Mouse (Mus musculus) spleen, embryonic (tissue): Measurements from ENCODE around the gene Ube2j1.

Experiments
- CTCF ChIA-PET: fragments of 350-600 bp; sonication (Branson Sonifier 250); formaldehyde crosslinking; loops from one replicate; lab custom pipeline; 2022; lab: Charles Lee

Ube2j1 gene

DNA sequence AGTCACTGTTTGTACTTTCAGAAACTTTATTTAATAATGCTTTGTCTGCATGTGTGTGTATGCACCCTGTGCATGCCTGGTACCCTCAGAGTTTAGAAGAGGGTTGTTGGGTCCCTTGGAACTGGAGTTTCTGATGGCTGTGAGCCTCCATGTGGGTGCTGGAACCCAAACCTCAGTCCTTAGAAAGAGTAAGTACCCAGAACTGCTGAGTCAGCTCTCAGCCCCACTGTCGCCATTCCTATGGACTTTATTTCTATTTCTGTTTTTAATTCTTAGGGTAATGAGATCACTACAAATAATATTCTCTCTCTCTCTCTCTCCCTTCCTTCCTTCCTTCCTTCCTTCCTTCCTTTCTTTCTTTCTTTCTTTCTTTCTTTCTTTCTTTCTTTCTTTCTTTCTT, 21.1 kb upstream of the Ube2j1 start:
- CTCF ChIA-PET, result no interaction called here

- CTCF ChIA-PET, result interaction anchor here (0.8 kb wide), 1 partner anchor 398 kb away, joined by 10 read pairs; no protein-coding TSS in a partner anchor
These were observed 18.7 kb upstream of the Ube2j1 start for GRCm38 (mm10) chr4:33012484-33012883.

- CTCF ChIA-PET, result interaction anchor here (0.7 to 1.2 kb wide), 2 partner anchors 9 to 11 kb away, joined by 3 to 6 read pairs; no protein-coding TSS in a partner anchor
These were observed 12.7 kb upstream of the Ube2j1 start for GRCm38 (mm10) chr4:33018361-33018999.

GRCm38 (mm10) chr4:33024420-33024819, 6.8 kb upstream of the Ube2j1 start:
- CTCF ChIA-PET, result no interaction called here

DNA sequence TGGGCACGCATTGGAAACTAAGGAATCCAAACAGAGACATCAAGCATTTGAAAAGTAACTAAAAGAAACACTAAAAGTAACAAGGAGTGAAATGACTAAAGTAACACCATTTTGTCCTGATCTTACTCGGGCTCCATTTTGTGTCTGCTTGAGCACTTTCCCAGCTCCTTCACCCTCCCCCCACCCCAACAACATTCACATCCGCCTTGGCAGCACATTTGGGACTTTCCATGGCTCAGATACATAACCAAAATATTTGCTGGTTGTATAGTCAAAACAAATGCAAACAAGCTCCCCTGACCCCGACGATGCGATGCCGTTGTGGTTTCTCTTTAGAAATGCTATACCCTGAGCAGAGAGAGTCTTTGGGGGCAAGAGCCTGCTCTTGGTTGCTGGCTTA, 2.1 kb upstream of the Ube2j1 start:
- CTCF ChIA-PET, result no interaction called here

- CTCF ChIA-PET, result interaction anchor here (0.5 to 0.7 kb wide), 4 partner anchors 19 to 310 kb away, joined by 3 to 4 read pairs (median 4); no protein-coding TSS in a partner anchor
These were observed 687 bp upstream of the Ube2j1 start for GRCm38 (mm10) chr4:33030264-33031194.

DNA sequence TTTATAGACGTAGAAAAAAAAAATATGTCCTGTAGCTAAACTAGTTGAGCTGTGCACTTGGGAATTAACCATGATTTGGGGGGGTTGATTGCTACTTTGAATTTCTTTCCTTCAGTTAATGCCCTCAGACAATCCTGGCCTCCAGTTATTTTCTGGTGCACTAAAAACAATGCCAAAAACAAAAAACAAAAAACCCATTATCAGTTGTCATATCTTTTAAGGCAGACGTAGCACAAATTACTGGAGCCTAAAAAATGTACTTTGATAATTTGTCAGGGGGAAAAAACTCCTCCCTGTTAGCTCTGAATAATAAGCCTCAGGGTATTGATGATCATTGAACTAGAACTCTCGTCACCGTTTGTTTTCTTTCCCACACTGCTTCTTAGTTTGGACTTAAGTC, 829 bp downstream of the Ube2j1 start:
- CTCF ChIA-PET, result no interaction called here

DNA sequence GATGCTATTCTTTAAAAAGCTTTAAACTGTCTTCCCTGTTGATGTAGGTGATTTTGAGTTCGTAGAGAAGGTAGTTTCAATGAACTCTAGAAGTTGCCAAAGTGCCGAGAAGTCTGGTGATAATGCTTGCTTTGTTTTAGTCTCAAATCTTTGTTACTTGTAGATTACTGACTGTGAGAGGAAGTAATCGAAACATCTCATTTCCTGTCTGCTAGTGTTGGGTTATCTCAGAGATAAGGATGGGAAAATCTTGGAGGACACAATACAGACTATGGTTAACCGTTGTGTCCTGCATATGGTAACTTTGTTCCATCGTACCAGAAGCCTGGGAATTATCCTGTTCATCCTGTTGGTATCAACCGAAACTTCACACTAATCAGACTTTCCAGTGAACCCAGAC, 2.3 kb downstream of the Ube2j1 start:
- CTCF ChIA-PET, result no interaction called here

GRCm38 (mm10) chr4:33039826-33040225, 8.6 kb downstream of the Ube2j1 start:
- CTCF ChIA-PET, result no interaction called here

GRCm38 (mm10) chr4:33049601-33050000, 18.4 kb downstream of the Ube2j1 start:
- CTCF ChIA-PET, result no interaction called here

DNA sequence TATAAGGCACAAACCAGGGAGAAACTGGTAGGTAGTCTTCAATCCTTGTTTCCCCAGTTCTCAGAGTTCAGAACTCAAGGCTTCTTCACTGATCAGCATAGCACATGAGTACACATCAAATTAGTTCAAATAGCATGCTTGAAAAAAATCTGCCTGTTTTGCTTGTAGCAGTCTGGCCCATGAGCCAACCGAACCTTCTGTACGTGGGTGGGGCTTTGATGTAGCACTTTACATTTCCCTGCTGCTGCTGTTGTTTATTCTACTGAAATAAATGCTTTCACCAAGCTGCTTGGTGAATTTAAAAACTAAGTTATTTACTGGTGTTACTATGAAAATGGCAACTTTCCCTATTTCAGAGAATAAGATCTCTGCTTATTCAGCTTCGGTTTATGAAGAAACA, 20.8 kb downstream of the Ube2j1 start:
- CTCF ChIA-PET, result no interaction called here

DNA sequence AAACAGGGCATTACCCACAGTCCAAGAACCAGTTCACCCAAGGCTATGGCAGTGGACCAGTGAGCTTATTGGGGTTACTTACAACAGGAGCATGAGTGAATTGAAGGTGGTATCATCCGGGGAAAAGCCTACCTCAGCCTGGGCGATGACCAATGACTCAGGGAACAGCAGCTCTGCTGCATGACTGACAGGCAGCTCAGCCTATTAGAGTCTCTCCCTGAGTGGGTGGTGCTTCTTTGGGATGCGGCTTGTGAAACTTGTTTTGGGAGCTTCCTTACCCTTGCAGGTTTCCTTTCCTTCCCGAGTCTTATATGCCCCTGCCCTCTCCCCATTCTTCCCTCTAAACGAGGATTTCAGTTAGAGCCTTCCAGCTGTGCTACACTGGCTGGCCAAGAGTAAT, 21.4 kb downstream of the Ube2j1 start:
- CTCF ChIA-PET, result no interaction called here

- CTCF ChIA-PET, result interaction anchor here (0.6 kb wide), 1 partner anchor 24 kb away, joined by 3 read pairs; no protein-coding TSS in a partner anchor
These were observed 23.2 kb downstream of the Ube2j1 start for GRCm38 (mm10) chr4:33054426-33054825.

GRCm38 (mm10) chr4:33056317-33056716, 25.1 kb downstream of the Ube2j1 start:
- CTCF ChIA-PET, result no interaction called here

- CTCF ChIA-PET, result no interaction called here
These were observed 26.9 kb downstream of the Ube2j1 start for GRCm38 (mm10) chr4:33057890-33058687.

DNA sequence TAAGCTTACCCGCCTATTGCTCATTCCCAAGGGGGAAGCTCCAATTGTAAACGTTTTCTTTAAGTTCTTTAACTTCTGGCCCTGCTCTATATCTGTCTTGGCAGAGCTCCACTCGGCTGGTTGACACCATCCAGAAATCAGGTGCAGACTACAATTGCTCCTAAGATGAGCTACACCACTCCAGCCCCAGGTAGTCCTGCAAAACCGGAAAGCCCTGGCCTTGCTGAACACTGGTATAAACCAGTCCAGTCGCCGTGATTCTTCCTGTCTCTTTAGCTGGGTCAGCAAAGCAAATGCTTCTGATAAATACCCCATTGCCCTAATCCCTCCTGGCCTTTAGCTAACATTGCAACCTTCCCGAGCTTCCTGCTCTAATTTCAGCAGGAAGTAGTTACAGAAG, 29.9 kb downstream of the Ube2j1 start:
- CTCF ChIA-PET, result no interaction called here

GRCm38 (mm10) chr4:33062981-33063380, 31.8 kb downstream of the Ube2j1 start, which contains the start of gene Gabrr2:
Gene Gabrr2, plus strand, starts transcription at chr4:33062999.
- CTCF ChIA-PET, result no interaction called here

DNA sequence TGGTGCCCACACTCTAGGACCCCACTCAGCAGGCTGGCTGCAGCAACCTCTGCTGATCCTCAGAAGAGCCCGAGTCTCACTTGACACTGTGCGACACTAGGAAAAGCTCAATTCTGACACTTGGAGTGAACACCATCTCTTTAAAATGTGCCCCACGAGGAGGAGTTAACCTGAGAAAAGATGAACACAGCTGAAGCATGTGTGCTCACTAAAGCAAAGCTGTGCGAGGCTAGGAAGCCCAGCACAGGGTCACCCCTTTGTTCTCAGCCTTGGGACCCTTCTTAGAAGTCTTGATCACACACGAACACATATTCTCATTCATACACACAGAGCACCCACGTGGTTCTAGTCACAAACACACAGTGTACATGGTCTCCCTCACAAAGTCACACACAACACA, 33.8 kb downstream of the Ube2j1 start:
- CTCF ChIA-PET, result no interaction called here

GRCm38 (mm10) chr4:33066223-33066960, 35.2 kb downstream of the Ube2j1 start:
- CTCF ChIA-PET, result no interaction called here

DNA sequence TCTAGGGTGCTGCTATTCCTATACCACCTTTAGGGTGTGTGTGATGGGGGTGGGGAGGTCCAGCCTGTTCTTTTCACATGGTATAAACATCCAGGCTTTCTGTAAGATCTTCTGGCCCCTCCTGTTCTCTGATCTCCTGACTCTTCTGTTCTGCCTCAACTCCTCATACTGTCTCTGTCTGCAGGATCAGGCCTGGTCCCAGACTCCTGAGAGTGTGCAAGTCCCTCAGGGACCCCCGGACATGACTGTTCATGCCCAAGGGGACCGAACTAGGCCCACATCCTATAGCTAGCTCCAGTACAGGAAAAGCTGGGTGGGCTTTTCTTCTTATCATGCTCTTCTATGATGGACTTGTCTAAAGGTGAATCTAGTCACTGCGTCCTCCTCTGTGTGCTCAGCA, 36.1 kb downstream of the Ube2j1 start:
- CTCF ChIA-PET, result no interaction called here

DNA sequence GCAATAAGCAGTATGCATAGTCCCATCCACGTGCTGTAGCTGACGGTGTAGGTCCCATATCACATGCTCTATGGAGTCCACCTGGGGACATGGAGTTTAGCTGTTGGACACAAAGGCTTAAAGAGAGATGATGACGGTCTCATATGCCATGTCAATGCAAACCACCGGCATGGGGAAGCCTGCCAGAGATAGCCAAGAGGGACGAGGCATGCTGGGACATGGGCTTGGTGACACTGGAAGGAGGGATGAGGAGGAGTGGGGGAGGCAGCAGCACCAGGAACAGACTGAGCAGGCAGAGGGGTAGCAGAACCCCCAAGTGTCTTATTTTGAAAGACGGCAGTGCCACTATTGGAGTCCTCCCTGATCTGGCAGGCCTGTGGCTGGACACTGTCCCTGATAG, 36.6 kb downstream of the Ube2j1 start:
- CTCF ChIA-PET, result no interaction called here
